Mouse (Mus musculus): ENCODE data around the gene Ptrh1. TPM values are rescaled to one million over a fixed set of nuclear protein-coding genes. Genes with fewer than 3 reads are reported as not detected.

The Ptrh1 gene
- 6.1 and 6.8 TPM in 2 replicates for polyA plus RNA-seq (2015; fragmentation: Nextera tagmentation; extraction: Ambion mirVana)

- ATAC-seq (ENCODE audit: low FRiP score, low TSS enrichment), result peak; percentile 97
- Histone ChIP-seq H3K4me3 (ENCODE audit: low read length) (peak within 1 kb of the TSS; percentile 67), H3K36me3 (ENCODE audit: insufficient read depth, low read length) (no peaks in the 10 kb centered on the region), H3K4me2 (replicated peaks; ENCODE audit: low read depth, low read length) (peak within 1 kb of the TSS; percentile 82), H3K27ac (ENCODE audit: low read length) (peak within 1 kb of the TSS; percentile 75), H3K9me3 (ENCODE audit: low read length) (no peaks in the 10 kb centered on the region), H3K4me1 (ENCODE audit: insufficient read depth, low read length) (peaks cover 16% of the 10 kb centered on the region), H3K9ac (replicated peaks; ENCODE audit: low read length) (peak within 1 kb of the TSS; percentile 57), H3K27me3 (ENCODE audit: insufficient read depth, low read length) (no peaks in the 10 kb centered on the region)
- 0% methylated on average over 46 of the region's 46 CpGs for WGBS
Measured at GRCm38 (mm10) chr2:32775359-32776074, at the start of gene Ptrh1, which contains the start of gene Ttc16. TSS of gene Ptrh1 (plus strand) at chr2:32775786. TSS of gene Ttc16 (minus strand) at chr2:32775633.

GRCm38 (mm10) chr2:32727435-32727834 lies 48.2 kb upstream of the Ptrh1 start:
- Histone ChIP-seq H3K27ac (ENCODE audit: low read length) (peak overlapping the region; percentile 48; the same call in 1 of the 2 replicates), H3K4me1 (ENCODE audit: insufficient read depth, low read length) (peaks cover 35% of the 10 kb centered on the region), H3K4me2 (replicated peaks; ENCODE audit: low read depth, low read length) (peak overlapping the region; percentile 58), H3K9me3 (ENCODE audit: low read length) (no peaks in the 10 kb centered on the region), H3K4me3 (ENCODE audit: low read length) (peak overlapping the region; percentile 50), H3K27me3 (ENCODE audit: insufficient read depth, low read length) (no peaks in the 10 kb centered on the region), H3K9ac (replicated peaks; ENCODE audit: low read length) (peak overlapping the region; percentile 56), H3K36me3 (ENCODE audit: insufficient read depth, low read length) (no peaks in the 10 kb centered on the region)
- under 1% methylated on average over 16 of the region's 16 CpGs for WGBS
- ATAC-seq (ENCODE audit: low FRiP score, low TSS enrichment), result peak; percentile 98

- H3K9ac ChIP-seq (replicated peaks; ENCODE audit: low read length), result peak overlapping the region; percentile 56
- ATAC-seq (ENCODE audit: low FRiP score, low TSS enrichment), result peak; percentile 28; the same call in 1 of the 2 replicates
Measured at GRCm38 (mm10) chr2:32728463-32728862, 47.1 kb upstream of the Ptrh1 start.

GRCm38 (mm10) chr2:32729547-32729946 lies 46.0 kb upstream of the Ptrh1 start:
- Histone ChIP-seq H3K4me1 (ENCODE audit: insufficient read depth, low read length) (peaks cover 37% of the 10 kb centered on the region), H3K4me2 (replicated peaks; ENCODE audit: low read depth, low read length) (peak overlapping the region; percentile 58), H3K36me3 (ENCODE audit: insufficient read depth, low read length) (no peaks in the 10 kb centered on the region), H3K4me3 (ENCODE audit: low read length) (peak overlapping the region; percentile 50), H3K27me3 (ENCODE audit: insufficient read depth, low read length) (no peaks in the 10 kb centered on the region), H3K9ac (replicated peaks; ENCODE audit: low read length) (0 out of 2 replicates have a peak overlapping the region, but pooled peaks have one; percentile 17), H3K27ac (ENCODE audit: low read length) (peak overlapping the region; percentile 81; the same call in 1 of the 2 replicates), H3K9me3 (ENCODE audit: low read length) (no peaks in the 10 kb centered on the region)
- no peak for ATAC-seq (ENCODE audit: low FRiP score, low TSS enrichment)
- 33% methylated on average over 4 of the region's 4 CpGs for WGBS

More at GRCm38 (mm10) chr2:32728463-32728862, 47.1 kb upstream of the Ptrh1 start:
- peak overlapping the region; percentile 50 for H3K4me3 ChIP-seq (ENCODE audit: low read length)
- H3K4me1 ChIP-seq (ENCODE audit: insufficient read depth, low read length), result peaks cover 35% of the 10 kb centered on the region
- peak overlapping the region; percentile 58 for H3K4me2 ChIP-seq (replicated peaks; ENCODE audit: low read depth, low read length)
- H3K27ac ChIP-seq (ENCODE audit: low read length), result peak overlapping the region; percentile 81
- WGBS, result 34% methylated on average over 7 of the region's 7 CpGs
- no peaks in the 10 kb centered on the region for H3K36me3 ChIP-seq (ENCODE audit: insufficient read depth, low read length)
- H3K27me3 ChIP-seq (ENCODE audit: insufficient read depth, low read length), result no peaks in the 10 kb centered on the region
- no peaks in the 10 kb centered on the region for H3K9me3 ChIP-seq (ENCODE audit: low read length)

- peak overlapping the region; percentile 25; the same call in 1 of the 2 replicates for H3K9ac ChIP-seq (replicated peaks; ENCODE audit: low read length)
- H3K36me3 ChIP-seq (ENCODE audit: insufficient read depth, low read length), result no peaks in the 10 kb centered on the region
- peak overlapping the region; percentile 81 for H3K27ac ChIP-seq (ENCODE audit: low read length)
- peak overlapping the region; percentile 50 for H3K4me3 ChIP-seq (ENCODE audit: low read length)
- no peak for ATAC-seq (ENCODE audit: low FRiP score, low TSS enrichment)
- peaks cover 45% of the 10 kb centered on the region for H3K4me1 ChIP-seq (ENCODE audit: insufficient read depth, low read length)
- no peaks in the 10 kb centered on the region for H3K27me3 ChIP-seq (ENCODE audit: insufficient read depth, low read length)
- WGBS, result 13% methylated on average over 11 of the region's 11 CpGs
- no peaks in the 10 kb centered on the region for H3K9me3 ChIP-seq (ENCODE audit: low read length)
- H3K4me2 ChIP-seq (replicated peaks; ENCODE audit: low read depth, low read length), result peak overlapping the region; percentile 58
Measured at GRCm38 (mm10) chr2:32730854-32731253, 44.7 kb upstream of the Ptrh1 start.

- ATAC-seq (ENCODE audit: low FRiP score, low TSS enrichment), result no peak
- Histone ChIP-seq H3K9ac (replicated peaks; ENCODE audit: low read length) (no peak overlapping the region), H3K36me3 (ENCODE audit: insufficient read depth, low read length) (no peaks in the 10 kb centered on the region), H3K4me3 (ENCODE audit: low read length) (no peak overlapping the region; the same call in 1 of the 2 replicates), H3K27ac (ENCODE audit: low read length) (peak overlapping the region; percentile 81), H3K4me2 (replicated peaks; ENCODE audit: low read depth, low read length) (peak overlapping the region; percentile 1; the same call in 1 of the 2 replicates), H3K27me3 (ENCODE audit: insufficient read depth, low read length) (no peaks in the 10 kb centered on the region), H3K4me1 (ENCODE audit: insufficient read depth, low read length) (peaks cover 44% of the 10 kb centered on the region), H3K9me3 (ENCODE audit: low read length) (no peaks in the 10 kb centered on the region)
- WGBS, result 70% methylated on average over 4 of the region's 4 CpGs
Measured at GRCm38 (mm10) chr2:32731911-32732310, 43.7 kb upstream of the Ptrh1 start.

GRCm38 (mm10) chr2:32732695-32733094 lies 42.9 kb upstream of the Ptrh1 start:
- peak overlapping the region; percentile 81; the same call in 1 of the 2 replicates for H3K27ac ChIP-seq (ENCODE audit: low read length)

GRCm38 (mm10) chr2:32734480-32734879 lies 41.1 kb upstream of the Ptrh1 start:
- peaks cover 40% of the 10 kb centered on the region for H3K4me1 ChIP-seq (ENCODE audit: insufficient read depth, low read length)
- H3K27me3 ChIP-seq (ENCODE audit: insufficient read depth, low read length), result no peaks in the 10 kb centered on the region; the same call in 1 of the 2 replicates
- no peaks in the 10 kb centered on the region for H3K36me3 ChIP-seq (ENCODE audit: insufficient read depth, low read length)
- peak overlapping the region; percentile 90 for H3K27ac ChIP-seq (ENCODE audit: low read length)
- WGBS, result 33% methylated on average over 4 of the region's 4 CpGs
- H3K9me3 ChIP-seq (ENCODE audit: low read length), result no peaks in the 10 kb centered on the region
- 0 out of 2 replicates have a peak overlapping the region, but pooled peaks have one; percentile 9 for H3K9ac ChIP-seq (replicated peaks; ENCODE audit: low read length)
- no peak overlapping the region for H3K4me3 ChIP-seq (ENCODE audit: low read length)
- peak; percentile 69; the same call in 1 of the 2 replicates for ATAC-seq (ENCODE audit: low FRiP score, low TSS enrichment)
- peak overlapping the region; percentile 24; the same call in 1 of the 2 replicates for H3K4me2 ChIP-seq (replicated peaks; ENCODE audit: low read depth, low read length)

More at GRCm38 (mm10) chr2:32732695-32733094, 42.9 kb upstream of the Ptrh1 start:
- no peak overlapping the region for H3K4me3 ChIP-seq (ENCODE audit: low read length)
- no peaks in the 10 kb centered on the region for H3K9me3 ChIP-seq (ENCODE audit: low read length)
- H3K27me3 ChIP-seq (ENCODE audit: insufficient read depth, low read length), result no peaks in the 10 kb centered on the region
- H3K4me1 ChIP-seq (ENCODE audit: insufficient read depth, low read length), result peaks cover 41% of the 10 kb centered on the region
- H3K36me3 ChIP-seq (ENCODE audit: insufficient read depth, low read length), result no peaks in the 10 kb centered on the region
- no peak for ATAC-seq (ENCODE audit: low FRiP score, low TSS enrichment)
- no peak overlapping the region for H3K4me2 ChIP-seq (replicated peaks; ENCODE audit: low read depth, low read length)
- H3K9ac ChIP-seq (replicated peaks; ENCODE audit: low read length), result no peak overlapping the region
- WGBS, result 71% methylated on average over 6 of the region's 6 CpGs

- H3K27ac ChIP-seq (ENCODE audit: low read length), result peak overlapping the region; percentile 90
- 0 out of 2 replicates have a peak overlapping the region, but pooled peaks have one; percentile 9 for H3K9ac ChIP-seq (replicated peaks; ENCODE audit: low read length)
- peak; percentile 33 for ATAC-seq (ENCODE audit: low FRiP score, low TSS enrichment)
- H3K9me3 ChIP-seq (ENCODE audit: low read length), result no peaks in the 10 kb centered on the region
- no peak overlapping the region for H3K4me3 ChIP-seq (ENCODE audit: low read length)
- H3K4me2 ChIP-seq (replicated peaks; ENCODE audit: low read depth, low read length), result peak overlapping the region; percentile 28
- H3K27me3 ChIP-seq (ENCODE audit: insufficient read depth, low read length), result no peaks in the 10 kb centered on the region; the same call in 1 of the 2 replicates
- WGBS, result 33% methylated on average over 4 of the region's 4 CpGs
- peaks cover 36% of the 10 kb centered on the region for H3K4me1 ChIP-seq (ENCODE audit: insufficient read depth, low read length)
- H3K36me3 ChIP-seq (ENCODE audit: insufficient read depth, low read length), result no peaks in the 10 kb centered on the region
Measured at GRCm38 (mm10) chr2:32734933-32735332, 40.7 kb upstream of the Ptrh1 start.
